Mouse (Mus musculus) liver, embryonic 14.5 days (tissue): Measurements from ENCODE around the gene Psmg1.
"Not testable (repeated sequence)": the region's sequence is repeated elsewhere in the genome, so short reads cannot be mapped to it uniquely, and the experiment has no call there.

Source experiments
- CTCF ChIP-seq: IDR thresholded peaks from 2 replicates; pipeline ENCODE4 v1.5.1; 2016; ENCODE audit warnings: antibody characterized with exemption, low read depth, control low read depth
- EP300 ChIP-seq: IDR thresholded peaks from 2 replicates; pipeline ENCODE4 v1.6.1; 2016; ENCODE audit warnings: antibody characterized with exemption, low read depth

DNA sequence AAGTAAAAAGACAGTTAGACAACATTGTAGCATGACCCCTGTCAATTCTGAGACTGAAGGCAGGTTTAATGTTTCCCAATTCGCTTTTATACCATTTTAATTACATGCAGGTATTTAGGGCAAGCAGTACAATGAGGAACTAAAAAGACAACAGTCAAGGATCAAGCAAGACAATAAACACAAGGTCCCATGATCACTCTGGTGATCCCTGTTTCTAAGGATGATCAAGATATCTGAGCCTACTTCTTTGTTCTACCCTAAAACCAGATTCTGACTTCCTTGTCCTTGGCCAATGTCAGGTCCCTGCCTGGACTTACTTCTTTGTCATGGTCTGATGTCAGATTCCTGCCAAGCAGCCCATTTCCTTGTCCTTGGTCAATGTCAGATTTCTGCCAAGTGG is 29.3 kb downstream of the Psmg1 start:
- not testable (repeated sequence) for TF ChIP-seq CTCF, EP300
